ENCODE assay signal across 8 mouse cellular contexts in the genomic region with DNA sequence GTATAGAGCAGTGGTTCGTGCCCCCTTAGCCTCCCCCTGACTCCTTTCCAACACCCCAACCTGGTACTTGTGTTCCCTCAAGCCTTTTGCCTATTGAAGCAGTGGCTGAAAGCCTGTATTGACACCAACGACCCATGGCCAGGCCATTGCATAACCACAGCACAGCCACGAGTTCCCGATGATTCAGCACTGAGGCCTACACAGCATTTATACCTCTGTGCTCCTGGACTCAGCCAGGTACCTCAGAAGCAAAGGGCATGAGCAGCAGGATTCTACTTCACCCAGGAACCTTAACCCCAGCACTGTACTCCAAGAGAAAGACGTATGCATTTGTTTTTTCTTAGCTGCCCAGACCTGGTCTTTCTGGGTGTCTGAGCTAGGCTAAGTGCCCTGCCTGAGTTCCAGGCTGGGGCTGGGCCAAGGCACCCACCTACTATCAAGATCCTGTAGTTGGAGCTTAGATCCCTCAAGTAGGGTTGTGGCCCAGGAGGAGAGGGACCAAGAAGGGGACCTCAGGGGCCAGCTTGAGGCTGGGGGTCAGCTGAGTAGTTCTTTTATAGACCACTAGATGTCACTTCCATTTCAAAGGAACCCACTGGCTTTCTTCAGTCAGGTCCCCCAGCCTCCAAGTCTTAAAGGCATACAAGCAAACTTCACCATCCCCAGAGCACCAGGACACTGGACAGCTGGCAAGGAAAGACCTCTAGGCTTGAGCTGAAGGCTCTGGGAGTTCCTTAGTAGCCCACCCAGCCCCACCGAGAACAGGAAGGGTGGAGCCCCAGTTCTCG.
A peak's percentile ranks its signal among the peaks of the same experiment; 100 is the strongest.
DNase-seq lines count a peak whose midpoint lies in the region; ATAC-seq and TF ChIP-seq lines count a peak whose summit lies in the region.

No protein-coding gene starts in this region.

- H3K9ac ChIP-seq in MEL (ENCODE audit: control insufficient read depth, low read depth, low read length, poor library complexity, severe bottlenecking): no peak overlapping the region
- H3K9ac ChIP-seq in intestine, embryonic 16.5 days (ENCODE audit: low read depth, low read length): no peak overlapping the region
- H3K9ac ChIP-seq in lung, postnatal 0 days (replicated peaks; ENCODE audit: low read depth): no peak overlapping the region
- no peak overlapping the region for H3K9ac ChIP-seq in forebrain, embryonic 12.5 days

- peak; percentile 58 for TF ChIP-seq RAD21 in MEL (IDR thresholded peaks at IDR 0.05; ENCODE audit: low read depth, low read length)

- no peaks in the 10 kb centered on the region for H3K36me3 ChIP-seq in MEL (ENCODE audit: control insufficient read depth in 1 of 2, insufficient read depth in 2 of 2, low read length in 2 of 2)
- no peaks in the 10 kb centered on the region for H3K36me3 ChIP-seq in intestine, embryonic 16.5 days (ENCODE audit: control insufficient read depth, insufficient read depth, low read length)
- H3K36me3 ChIP-seq in lung, postnatal 0 days (ENCODE audit: insufficient read depth, low read length): no peaks in the 10 kb centered on the region
- no peaks in the 10 kb centered on the region for H3K36me3 ChIP-seq in forebrain, embryonic 12.5 days (replicated peaks)

- H3K27ac ChIP-seq in MEL (ENCODE audit: control insufficient read depth, low read depth, low read length): no peak overlapping the region
- H3K27ac ChIP-seq in intestine, embryonic 16.5 days (ENCODE audit: low read length): peak overlapping the region; percentile 72
- H3K27ac ChIP-seq in lung, postnatal 0 days (ENCODE audit: low read length): peak overlapping the region; percentile 71
- no peak overlapping the region for H3K27ac ChIP-seq in forebrain, embryonic 12.5 days

- H3K4me3 ChIP-seq in MEL (ENCODE audit: control insufficient read depth in 1 of 2, insufficient read depth in 1 of 2, low read depth in 2 of 2, low read length in 2 of 2): no peak overlapping the region
- no peak overlapping the region for H3K4me3 ChIP-seq in intestine, embryonic 16.5 days (ENCODE audit: low read length)
- no peak overlapping the region for H3K4me3 ChIP-seq in lung, postnatal 0 days (ENCODE audit: low read depth, low read length)
- no peak overlapping the region for H3K4me3 ChIP-seq in forebrain, embryonic 12.5 days (replicated peaks)

- no peak for TF ChIP-seq POLR2A in MEL (IDR thresholded peaks at IDR 0.05; ENCODE audit: control insufficient read depth in 1 of 2, insufficient read depth in 1 of 2, low read depth in 1 of 2, low read length in 2 of 2, poor library complexity in 1 of 2)

- peak; percentile 84 for ATAC-seq in intestine, embryonic 16.5 days
- ATAC-seq in lung, postnatal 0 days: peak; percentile 54
- no peak for ATAC-seq in frontal cortex, adult (ENCODE audit: low TSS enrichment)
- ATAC-seq in forebrain, embryonic 12.5 days (ENCODE audit: low FRiP score): no peak

- H3K4me2 ChIP-seq in intestine, embryonic 16.5 days (ENCODE audit: low read depth, low read length): no peak overlapping the region
- H3K4me2 ChIP-seq in lung, postnatal 0 days (replicated peaks; ENCODE audit: low read depth, low read length): no peak overlapping the region
- no peak overlapping the region for H3K4me2 ChIP-seq in forebrain, embryonic 12.5 days

- H3K79me2 ChIP-seq in MEL (ENCODE audit: control insufficient read depth, insufficient read depth, low read length, poor library complexity): no peaks in the 10 kb centered on the region

- WGBS in intestine, embryonic 16.5 days: 67% methylated on average over 7 of the region's 7 CpGs
- WGBS in lung, postnatal 0 days: 49% methylated on average over 7 of the region's 7 CpGs
- 87% methylated on average over 7 of the region's 7 CpGs for WGBS in forebrain, embryonic 12.5 days

- H3K9me3 ChIP-seq in MEL (replicated peaks; ENCODE audit: insufficient read depth, low read length): no peaks in the 10 kb centered on the region
- no peaks in the 10 kb centered on the region for H3K9me3 ChIP-seq in intestine, embryonic 16.5 days (ENCODE audit: control insufficient read depth, low read length)
- H3K9me3 ChIP-seq in lung, postnatal 0 days (ENCODE audit: low read length): no peaks in the 10 kb centered on the region
- H3K9me3 ChIP-seq in forebrain, embryonic 12.5 days: no peaks in the 10 kb centered on the region

- DNase-seq in embryo, embryonic 10 days (ENCODE audit: low spot score): peak; percentile 42
- DNase-seq in embryo, embryonic 9.5 days (ENCODE audit: extremely low spot score): no peak
- peak; percentile 29 for DNase-seq in MEL (ENCODE audit: low read depth, low spot score)
- DNase-seq in lung, postnatal 0 days (ENCODE audit: low spot score): peak; percentile 76
- DNase-seq in ovary, adult 18-20 months (ENCODE audit: low spot score): no peak

- TF ChIP-seq EP300 in MEL (IDR thresholded peaks at IDR 0.05; ENCODE audit: low read depth in 1 of 2, low read length in 2 of 2): no peak
- TF ChIP-seq EP300 in lung, postnatal 0 days (IDR thresholded peaks at IDR 0.05): peak; percentile 53; the same call in 1 of the 2 replicates

- H3K4me1 ChIP-seq in MEL (ENCODE audit: control insufficient read depth in 1 of 2, insufficient read depth in 2 of 2, low read length in 2 of 2): no peaks in the 10 kb centered on the region
- H3K4me1 ChIP-seq in intestine, embryonic 16.5 days (ENCODE audit: control insufficient read depth, insufficient read depth, low read length): peaks cover 17% of the 10 kb centered on the region
- no peaks in the 10 kb centered on the region for H3K4me1 ChIP-seq in lung, postnatal 0 days (ENCODE audit: insufficient read depth, low read depth, low read length)
- H3K4me1 ChIP-seq in forebrain, embryonic 12.5 days: no peaks in the 10 kb centered on the region

- peaks cover 0 to 1% of the 10 kb centered on the region in 2 experiments; a peak in 2 of 4 replicates for H3K27me3 ChIP-seq in MEL (ENCODE audit: control insufficient read depth in 1 of 2, insufficient read depth in 2 of 2, low read length in 2 of 2)
- no peaks in the 10 kb centered on the region for H3K27me3 ChIP-seq in intestine, embryonic 16.5 days (replicated peaks; ENCODE audit: control insufficient read depth, insufficient read depth, low read length)
- H3K27me3 ChIP-seq in lung, postnatal 0 days (replicated peaks; ENCODE audit: insufficient read depth, low read length): no peaks in the 10 kb centered on the region
- H3K27me3 ChIP-seq in forebrain, embryonic 12.5 days: no peaks in the 10 kb centered on the region

- peak; percentile 20 to 51 (median 21); a peak in 3 of 6 replicates for TF ChIP-seq CTCF in MEL (IDR thresholded peaks at IDR 0.05 in 2 of 3, conservative IDR thresholded peaks at IDR 0.05 in 1 of 3; ENCODE audit: control insufficient read depth in 1 of 3, insufficient read depth in 1 of 3, low read depth in 2 of 3, low read length in 3 of 3, poor library complexity in 1 of 3, severe bottlenecking in 1 of 3)
- TF ChIP-seq CTCF in lung, postnatal 0 days (IDR thresholded peaks at IDR 0.05): peak; percentile 63

TF ChIP-seq in MEL, 35 proteins besides CTCF, POLR2A, EP300 and RAD21:
- TF ChIP-seq CHD2 (IDR thresholded peaks at IDR 0.05; ENCODE audit: low read length): no peak
- no peak for TF ChIP-seq MAFK (IDR thresholded peaks at IDR 0.05; ENCODE audit: borderline replicate concordance, low read depth, low read length)
- peak; percentile 64 for TF ChIP-seq SMC3 (IDR thresholded peaks at IDR 0.05; ENCODE audit: low read depth, low read length)
- peak; percentile 58 for TF ChIP-seq ZC3H11A (IDR thresholded peaks at IDR 0.05; ENCODE audit: low read depth, low read length)
- no peak for TF ChIP-seq E2F4 (IDR thresholded peaks at IDR 0.05; ENCODE audit: borderline replicate concordance, low read depth, low read length)
TF ChIP-seq in MEL: peak in this region for 2.

Comparison
In these comparisons a context has a peak if more than half of its experiments do, and no peak if none do; other contexts are left out.
1. DNase-seq: peak in embryo, embryonic 10 days (single experiment), MEL (single experiment) and lung, postnatal 0 days (single experiment); none in embryo, embryonic 9.5 days (single experiment) and ovary, adult 18-20 months (single experiment).
2. H3K27ac ChIP-seq: peak in intestine, embryonic 16.5 days (single experiment) and lung, postnatal 0 days (single experiment); none in MEL (single experiment) and forebrain, embryonic 12.5 days (single experiment).
3. ATAC-seq: peak in intestine, embryonic 16.5 days (single experiment) and lung, postnatal 0 days (single experiment); none in frontal cortex, adult (single experiment) and forebrain, embryonic 12.5 days (single experiment).